Mouse (Mus musculus) heart, postnatal 4 days (tissue): ENCODE results near the gene Hectd1. TPM values are rescaled to one million over a fixed set of nuclear protein-coding genes. Genes with fewer than 3 reads are reported as not detected.
A peak's percentile ranks its signal among the peaks of the same experiment; 100 is the strongest.

ENCODE experiments used
- DNase-seq: peaks from one replicate; pipeline ENCODE4 v3.0.0; 2021
- total RNA-seq, 2 experiments: library from RNA; stranded (reverse); gene quantifications; 2 replicates each; pipeline ENCODE4 v1.2.3; 2021

Hectd1 gene
- total RNA-seq, 2 experiments from 2014 or later, result 96.8 to 99.6 TPM

DNA sequence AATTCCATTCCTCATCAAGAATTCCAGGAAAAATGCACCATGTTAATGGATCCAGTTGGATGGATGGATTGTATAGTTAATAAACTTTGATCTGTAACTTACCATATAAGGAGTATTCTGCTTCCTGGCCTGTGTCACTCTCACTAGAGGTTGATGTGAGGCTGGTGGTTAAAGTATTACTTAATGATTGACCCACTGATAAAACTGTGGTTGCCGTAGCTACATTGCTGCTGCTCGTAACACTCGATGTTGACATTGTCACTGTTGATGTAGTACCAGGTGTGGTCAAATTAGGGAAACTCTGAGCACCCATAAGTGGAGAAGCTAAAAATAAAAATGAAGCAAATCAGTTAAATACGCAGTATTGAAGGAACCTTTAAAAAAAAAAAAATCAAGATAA lies 61.9 kb downstream of the Hectd1 start:
- no peak for DNase-seq

DNA sequence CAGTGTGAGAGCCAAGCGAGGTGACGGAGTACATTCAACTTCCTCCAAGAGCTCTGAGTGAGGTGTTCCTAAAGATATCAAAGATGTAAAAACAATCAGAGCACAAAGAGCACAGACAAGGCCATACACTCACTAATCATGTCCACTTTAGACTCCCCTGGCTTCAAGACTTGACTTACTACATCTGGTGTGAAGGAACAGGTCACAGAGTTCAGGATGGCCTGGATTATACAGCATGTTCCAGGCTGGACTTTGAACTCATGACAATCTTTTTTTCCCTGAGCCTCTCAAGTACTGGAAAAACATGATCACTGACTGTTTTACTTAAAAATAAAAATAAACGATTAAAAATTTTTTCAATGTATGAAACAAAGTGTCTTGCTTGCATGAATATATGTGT lies 70.0 kb downstream of the Hectd1 start:
- no peak for DNase-seq

DNA sequence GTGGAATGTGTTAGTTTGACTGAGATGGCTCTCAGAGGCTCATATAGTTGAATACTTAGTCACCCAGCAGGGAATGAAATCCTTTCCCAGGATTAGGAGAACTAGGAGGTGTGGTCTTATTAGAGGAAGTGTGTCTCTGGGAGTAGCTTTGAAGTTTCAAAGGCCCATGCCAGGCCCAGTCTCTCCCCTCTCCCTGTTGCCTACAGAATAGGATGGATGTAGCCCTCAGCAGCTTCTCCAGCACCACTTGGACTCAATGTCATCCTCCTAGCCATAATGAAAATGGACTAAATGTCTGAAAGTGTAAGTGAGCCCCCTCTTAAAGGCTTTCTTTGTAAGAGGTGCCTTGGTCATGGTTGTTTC lies 72.8 kb downstream of the Hectd1 start:
- DNase-seq, result no peak

DNA sequence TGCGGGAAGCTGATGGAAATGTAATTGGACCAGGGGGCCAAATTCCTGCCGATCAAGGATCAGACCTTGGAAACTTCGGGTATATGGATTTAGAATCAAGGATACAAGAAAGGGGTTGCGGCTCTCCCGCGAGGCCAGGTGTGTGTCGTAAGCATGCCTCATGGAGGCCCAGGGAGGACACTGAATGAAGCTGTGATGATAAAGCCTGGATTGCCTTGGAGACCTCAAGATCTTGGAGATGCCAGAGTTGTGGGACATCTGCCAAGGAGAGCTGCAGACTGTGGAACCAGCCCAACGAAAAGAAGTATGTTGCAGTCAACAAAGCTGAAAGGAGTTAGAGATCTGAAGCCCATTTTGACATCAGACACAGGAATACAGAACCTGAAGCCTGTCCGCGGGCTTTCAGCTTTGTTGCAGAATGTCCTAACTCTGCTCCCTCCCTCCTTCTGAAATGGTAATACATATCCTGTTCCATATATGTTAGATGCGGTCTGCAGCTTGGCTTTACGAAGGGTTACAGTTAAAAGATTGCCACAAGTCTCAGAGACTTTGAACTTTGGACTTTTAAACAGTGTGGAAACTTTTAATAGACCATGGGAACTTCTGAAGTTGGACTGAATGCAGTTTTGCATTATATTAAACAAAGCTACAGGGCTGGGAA lies 73.3 kb downstream of the Hectd1 start:
- no peak for DNase-seq

DNA sequence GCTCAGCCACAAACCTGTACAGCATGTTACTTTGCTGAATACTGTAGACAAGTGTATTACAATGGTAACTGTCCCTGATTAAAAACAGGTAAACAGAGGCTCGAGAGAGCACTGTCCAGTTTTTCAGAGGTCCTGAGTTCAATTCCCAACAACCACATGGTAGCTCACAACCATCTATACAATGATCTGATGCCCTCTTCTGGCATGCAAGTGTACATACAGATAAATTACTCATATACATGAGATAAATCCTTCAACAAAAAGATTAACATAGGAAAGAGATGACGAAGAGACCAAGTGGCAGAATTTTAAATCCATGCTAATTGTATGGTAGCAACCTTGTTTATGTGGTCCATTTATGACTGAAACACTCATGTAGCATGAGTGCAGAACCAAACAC lies 82.0 kb downstream of the Hectd1 start:
- DNase-seq, result no peak

DNA sequence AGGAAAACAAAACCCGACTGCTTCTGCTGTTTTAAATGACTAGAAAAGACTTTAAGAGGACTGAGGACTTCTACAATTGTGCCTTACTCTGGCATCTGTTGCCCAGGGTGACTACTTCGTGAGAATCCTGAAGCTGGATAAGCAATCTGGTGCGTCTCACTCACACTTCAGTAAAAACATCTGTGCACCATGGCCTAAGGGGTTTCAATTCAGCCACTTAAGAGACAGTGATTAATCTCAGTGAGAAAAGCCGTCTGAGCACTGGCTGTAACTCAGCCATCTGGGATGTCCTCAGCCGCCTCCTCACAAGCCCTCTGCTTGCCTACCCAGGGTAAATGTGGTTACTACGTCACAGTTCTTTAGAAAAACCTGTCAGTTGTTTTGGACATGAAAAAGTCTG lies 84.4 kb downstream of the Hectd1 start:
- no peak for DNase-seq

DNA sequence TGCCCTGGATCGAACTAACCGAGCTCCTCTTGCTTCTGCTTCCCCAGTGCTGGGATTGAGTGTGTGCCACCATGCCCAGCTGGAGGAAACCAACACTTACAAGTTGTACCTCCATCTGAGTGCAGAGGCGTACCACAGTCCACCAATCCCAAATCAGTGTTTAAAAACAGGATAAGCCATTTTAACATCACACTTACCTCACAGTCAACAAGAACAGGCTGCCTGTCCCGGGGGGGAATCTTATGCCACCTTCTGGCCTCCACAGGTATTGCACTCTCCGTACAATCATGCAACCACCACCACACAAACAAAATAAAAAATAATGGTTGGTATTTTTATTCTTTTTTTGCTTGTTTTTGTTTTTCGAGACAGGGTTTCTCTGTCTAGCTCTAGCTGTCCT lies 87.6 kb downstream of the Hectd1 start:
- peak; percentile 69 for DNase-seq

DNA sequence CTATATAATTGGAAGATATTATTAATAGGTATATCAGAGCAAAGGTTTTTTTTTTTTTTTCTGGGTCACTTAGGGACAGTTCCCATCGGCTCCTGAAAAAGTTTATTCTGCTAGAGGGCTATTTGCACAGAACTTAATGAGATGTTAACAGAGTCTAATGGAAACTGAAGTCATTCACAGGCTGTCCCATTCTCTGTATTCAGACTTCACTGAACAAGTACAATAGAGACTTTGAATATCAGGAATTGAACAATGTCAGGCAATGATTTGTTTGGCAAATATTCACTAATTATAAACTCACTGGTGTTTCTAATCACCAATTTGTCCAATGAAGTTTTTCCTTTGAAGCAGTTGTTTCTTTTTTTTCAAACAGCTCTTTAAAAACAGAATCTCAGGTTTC lies 92.5 kb downstream of the Hectd1 start:
- DNase-seq, result no peak

DNA sequence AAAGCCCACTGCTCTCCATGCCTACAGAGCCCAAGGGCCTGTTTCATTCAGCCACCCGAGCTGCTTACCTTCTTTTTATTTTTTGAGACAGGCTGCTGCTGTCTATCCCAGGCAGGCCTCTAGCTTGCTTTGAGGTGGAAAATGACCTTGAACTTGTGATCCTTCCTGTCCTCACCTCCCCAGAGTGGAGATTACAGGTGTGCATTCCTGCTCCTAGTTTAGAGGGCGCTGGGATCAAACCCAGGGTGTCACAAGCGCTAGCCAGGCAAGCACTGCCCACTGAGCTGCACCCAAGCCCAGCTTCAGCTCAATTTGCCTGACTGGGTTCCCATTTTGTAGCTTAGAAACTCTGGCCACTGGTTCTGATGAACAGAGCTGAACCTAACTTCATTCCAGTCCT lies 93.0 kb downstream of the Hectd1 start:
- no peak for DNase-seq

DNA sequence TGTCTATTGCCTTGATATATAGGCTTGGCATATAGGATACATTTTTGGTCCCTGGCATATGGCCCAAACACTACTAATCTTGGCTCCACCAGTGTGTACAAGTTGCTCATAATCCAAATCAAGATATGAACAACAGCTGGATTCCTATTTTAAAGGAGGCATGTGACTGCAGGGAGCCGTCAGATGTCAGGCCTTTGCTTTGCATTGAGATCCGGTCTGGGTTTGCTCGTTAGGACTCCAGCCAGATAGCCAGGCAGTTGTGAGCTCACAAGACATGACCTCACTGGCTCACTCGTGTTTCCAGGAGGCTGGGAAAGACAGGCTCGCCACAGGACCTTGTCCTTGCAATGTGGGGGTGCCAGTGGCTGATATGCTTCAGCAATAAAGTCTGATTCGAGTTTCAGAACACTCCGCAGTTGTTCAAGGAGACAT lies 93.5 kb downstream of the Hectd1 start:
- peak; percentile 25 for DNase-seq

DNA sequence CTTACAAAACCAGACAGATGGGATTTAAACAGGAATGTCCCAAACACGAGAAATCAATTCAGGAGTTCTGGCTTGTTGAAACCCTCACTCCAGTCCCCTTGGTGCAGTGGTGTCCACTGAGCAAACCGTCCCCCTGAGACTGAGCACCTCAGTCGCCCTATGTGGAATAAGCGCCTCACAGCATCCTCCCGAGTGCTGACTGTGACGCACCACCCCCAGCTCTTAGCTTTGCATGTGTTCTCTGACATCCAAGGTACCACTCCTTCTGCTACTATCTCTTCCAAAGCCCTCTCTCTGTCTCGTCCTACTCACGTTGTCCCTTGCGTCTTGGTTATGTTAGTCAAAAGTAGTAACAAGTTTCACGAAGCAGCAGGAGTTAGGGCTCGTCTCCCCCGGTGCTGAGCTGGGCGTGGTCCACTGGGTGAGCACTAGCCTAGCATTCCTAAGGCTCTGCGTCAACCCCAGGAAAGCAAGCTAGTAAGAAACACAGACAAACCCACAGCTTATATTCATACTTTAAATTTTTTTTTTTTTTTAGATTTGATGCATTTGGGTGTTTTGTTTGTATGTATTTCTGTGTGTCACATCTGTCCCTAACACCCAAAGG lies 94.6 kb downstream of the Hectd1 start:
- DNase-seq, result no peak

DNA sequence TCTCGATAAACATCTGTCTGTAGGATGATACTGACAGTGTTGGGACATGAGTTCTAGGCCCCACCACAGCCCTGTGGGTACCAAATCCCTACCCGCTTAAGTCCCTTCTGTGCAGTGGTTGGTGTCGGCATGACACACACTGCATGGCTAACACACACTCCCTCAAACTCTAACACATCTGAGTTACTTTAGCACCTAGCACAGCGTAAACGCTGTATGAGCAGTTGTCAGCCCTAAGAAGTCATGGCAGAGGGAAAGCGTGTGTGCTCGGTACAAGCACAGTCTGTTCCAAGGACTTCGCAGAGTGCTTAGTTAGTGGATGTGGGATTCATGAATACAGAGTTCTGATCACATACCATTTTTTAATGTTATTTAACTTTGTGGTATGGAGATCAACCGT lies 99.5 kb downstream of the Hectd1 start:
- no peak for DNase-seq

DNA sequence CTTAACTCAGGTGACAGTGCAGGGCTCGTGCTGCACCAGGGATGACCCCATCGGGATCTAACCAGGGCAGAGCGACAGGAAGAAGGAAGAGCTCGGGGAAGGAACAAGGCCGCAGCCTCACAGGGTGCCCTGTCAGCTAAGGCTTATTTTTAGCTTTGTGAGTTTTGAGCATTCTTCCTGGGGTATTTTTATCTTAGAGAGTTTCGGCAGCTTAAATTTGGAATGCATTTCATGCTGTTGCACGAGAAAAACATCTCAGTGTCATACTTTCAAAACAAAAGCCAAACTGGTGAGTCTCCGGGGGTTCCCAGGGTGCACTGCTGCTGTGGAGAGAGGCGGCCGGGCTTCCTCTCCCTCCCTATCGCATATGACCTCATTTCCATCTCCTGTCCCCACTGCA lies 100.3 kb downstream of the Hectd1 start:
- DNase-seq, result peak; percentile 72

DNA sequence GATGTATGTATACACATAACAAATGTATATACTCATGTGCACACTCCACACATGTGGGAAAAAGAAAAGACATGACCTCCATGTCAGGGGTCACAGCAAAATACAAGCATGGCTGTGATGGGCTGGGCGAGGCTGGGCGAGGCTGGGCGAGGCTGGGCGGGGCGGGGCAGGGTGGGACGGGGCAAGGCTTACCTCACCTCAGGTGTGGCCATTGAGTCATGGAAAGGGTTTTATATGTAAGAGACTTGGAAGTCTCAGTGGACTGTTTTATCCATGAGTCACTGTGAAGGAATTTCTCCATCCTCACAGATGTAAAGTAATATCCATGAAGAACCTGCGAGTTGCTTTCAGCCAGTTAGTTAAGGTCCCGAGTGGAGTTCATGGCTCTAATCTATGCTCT lies 107.5 kb downstream of the Hectd1 start:
- no peak for DNase-seq

DNA sequence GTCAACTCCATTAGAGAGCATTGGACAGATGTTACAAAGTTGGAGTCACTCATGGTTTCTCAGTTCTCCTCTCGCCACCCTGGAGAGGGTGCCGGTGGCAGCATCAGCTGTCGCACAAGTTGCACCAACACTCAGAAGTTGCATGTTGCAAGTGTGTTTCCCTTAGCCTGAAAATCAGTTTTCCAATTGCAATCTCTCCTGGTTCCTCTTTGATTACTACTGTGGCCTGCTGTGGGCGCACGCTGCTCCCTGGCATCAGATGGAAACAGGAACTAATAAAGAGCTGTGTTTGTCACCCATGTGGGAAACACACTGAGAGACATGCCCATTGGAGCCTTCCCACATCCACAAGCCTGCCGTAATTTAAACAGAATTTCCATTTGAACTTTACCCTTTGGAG lies 110.7 kb downstream of the Hectd1 start:
- DNase-seq, result no peak

DNA sequence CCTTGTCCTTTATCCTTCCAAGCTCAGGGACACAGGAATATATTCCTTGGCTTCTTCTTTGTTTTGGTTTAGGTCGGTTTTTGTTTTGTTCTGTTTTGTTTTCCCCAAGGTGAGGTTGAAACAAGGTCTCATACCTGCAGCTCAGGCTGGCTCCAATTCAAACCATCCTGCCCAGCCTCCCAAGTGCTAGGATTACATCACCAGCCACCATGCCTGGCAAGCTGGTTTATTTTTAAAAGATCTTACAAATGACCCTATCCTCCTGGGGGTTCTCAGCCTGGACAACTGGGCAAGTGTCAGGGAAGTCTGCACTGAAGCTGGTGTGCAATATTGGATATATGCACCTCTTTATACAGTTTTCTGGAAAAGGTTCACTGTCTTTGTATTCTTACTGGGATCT lies 116.7 kb downstream of the Hectd1 start:
- DNase-seq, result no peak

DNA sequence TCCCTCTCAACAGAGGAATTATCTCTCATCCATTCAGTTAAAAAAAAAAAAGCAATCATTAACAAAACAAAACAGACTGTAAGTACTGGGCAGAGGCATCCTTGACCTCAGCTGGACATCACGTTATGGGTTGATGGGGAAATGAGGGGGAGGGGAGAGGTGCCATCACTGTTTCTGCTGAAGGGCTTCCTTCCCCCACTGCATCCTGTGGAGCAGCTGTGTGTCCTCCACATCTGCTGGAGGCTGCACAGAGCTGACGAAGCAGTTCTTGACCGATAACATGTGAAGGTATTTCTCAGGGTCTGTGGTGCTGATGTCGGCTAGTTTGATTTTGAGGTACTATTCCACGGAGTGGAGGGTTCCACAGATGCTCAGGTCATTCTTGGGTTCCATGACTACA lies 119.2 kb downstream of the Hectd1 start:
- DNase-seq, result no peak

DNA sequence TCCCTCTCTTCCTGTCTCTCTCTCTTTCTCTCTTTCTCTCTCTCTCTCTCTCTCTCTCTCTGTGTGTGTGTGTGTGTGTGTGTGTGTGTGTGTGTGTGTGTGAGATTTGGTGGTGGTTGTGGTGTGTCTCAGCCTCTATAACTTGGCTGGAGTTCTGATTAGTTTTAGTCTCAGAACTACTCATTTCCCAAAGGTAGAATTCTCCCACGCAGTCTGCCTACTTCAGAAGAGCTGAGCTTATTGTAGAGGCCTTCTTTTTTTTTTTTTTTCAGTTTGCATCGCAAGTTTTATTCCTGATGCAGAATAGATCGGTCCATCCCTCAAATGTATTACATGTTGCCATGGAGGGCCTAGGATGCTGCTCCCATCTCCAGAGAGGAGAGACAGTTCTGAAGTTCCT lies 119.6 kb downstream of the Hectd1 start:
- no peak for DNase-seq

DNA sequence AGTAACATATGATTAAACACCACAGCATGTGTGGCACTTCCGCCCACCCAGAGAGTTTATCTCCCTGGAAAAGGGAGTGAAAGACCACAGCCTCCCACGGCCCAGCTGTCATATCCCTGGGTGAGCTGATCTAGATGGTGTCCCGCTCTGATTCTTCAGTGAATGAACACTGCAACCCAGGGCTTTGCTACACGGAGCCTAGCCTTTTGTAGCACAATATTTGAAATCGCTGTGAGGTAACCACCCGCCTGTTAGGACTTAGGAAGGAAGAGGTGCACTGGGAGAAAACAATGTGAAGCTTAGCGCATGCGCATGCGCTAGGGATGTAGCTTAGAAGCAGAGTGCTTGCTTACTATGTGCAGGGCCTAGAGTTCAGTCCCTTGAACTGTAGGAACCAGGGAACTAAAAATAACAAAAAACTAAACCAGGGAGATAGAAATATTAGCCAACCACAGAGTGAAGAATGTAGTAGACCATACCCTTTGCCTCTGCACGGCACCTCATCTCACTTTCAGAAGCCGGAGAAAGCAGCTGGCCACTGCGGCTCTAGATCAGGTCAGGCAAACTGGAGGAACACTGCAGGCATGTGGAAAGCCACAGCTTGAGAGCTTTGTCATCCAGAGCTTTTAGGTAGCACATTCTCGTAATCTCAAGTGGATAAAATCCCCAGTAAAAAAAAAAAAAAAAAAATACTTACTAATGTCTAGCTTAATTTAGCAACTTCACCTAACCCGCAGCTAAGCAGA lies 120.2 kb downstream of the Hectd1 start:
- peak; percentile 51 for DNase-seq

DNA sequence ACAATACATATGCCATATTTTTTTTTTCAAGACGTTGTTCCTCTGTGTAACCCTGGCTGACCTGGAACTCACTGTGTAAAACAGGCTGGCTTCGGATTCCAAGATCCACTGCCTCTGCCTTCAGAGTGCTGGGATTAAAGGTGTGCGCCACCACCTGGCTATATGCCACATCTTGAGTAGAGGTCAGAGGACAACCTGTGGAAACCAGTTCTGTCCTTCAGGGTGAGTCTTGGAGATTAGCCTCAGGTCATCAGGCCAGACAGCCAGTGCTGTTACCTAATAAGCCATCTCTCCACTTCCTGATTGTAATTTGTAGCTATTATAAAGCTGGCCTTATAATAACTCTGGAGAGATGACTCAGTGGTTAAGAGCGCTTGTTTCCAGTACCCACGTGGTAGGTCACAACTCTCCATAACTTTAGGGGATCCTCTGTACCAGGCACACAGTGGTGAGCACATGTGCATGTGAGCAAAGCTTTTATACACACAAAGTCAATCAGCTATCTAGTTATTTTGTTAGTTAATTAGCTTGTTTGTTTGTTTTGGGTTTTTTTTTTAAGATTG lies 122.6 kb downstream of the Hectd1 start:
- DNase-seq, result no peak

DNA sequence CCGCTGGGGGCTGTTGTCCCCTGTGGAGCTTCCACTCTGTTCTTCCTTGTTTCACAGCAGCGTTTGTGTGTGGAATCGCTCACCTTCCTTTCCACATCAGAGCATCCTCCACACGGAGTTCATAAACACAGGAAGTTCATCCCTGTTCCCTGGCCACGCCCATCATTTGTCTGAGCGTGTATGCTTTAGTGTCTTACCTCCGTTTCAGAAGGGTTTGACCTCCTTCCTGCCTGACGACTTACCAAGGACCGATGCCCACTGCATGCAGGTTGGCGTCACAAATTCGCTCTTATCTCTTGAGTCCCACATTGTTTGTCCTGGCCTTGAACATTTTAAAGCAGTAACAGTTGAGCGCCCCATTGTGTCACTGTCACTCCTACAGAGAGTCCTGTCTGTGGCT lies 123.6 kb downstream of the Hectd1 start:
- DNase-seq, result no peak

DNA sequence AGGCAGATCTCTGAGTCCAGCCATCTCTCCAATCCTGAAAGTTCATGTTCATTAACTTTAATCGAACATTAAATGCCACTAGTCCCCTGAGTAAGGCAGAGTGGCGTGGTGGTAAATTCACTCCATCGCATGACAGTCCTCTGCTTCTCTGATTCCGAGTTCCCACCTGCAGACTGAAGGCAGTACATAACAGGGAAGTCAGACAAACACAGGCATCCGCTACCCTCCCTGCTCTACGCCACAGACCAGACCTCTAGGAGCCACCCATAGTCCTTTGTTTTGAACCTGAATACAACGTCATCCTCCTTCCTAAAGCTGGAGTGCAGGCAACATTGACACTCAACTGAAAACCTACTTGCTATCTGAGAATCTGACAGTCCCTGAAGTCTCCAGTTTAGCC lies 124.8 kb downstream of the Hectd1 start:
- DNase-seq, result no peak

DNA sequence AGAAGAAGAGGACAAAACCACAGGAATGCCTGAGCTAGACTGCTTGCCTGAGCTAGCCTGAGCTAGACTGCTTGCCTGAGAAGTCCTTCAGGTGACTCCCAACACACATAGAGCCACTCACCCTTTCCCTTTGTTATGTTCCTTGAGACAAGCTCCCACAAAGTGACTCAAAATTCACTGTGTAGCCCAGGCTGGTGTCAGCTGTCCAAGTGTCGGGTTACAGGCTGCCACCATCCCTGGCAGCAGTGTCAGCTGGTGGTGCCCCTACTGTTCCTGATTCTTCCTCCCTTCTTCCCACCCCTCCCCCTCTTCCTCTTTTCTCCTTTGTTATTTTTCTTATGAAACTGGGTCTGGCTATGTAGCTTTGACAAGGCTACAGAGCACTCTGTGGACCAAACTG lies 125.5 kb downstream of the Hectd1 start:
- no peak for DNase-seq

DNA sequence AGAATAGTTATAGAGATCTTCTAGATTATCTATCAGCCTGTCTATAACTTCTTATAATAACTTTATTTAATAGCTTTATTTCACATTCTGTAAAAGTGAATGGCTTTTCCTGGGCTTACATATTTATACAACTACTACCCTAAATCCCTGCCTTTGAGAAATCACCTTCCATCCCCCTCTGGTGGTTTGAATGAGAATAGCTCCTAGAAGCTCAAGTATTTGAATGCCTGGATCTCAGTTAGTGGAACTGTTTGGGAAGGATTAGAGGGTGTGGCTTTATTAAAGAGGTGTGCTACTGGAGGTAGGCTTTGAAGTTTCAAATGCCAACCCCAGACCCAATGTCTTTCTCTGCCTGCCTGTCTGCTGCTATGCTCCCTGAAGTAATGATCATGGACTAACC lies 127.6 kb downstream of the Hectd1 start:
- no peak for DNase-seq
